Mouse (Mus musculus) embryonic facial prominence, embryonic 14.5 days (tissue): ENCODE data around the gene Zpbp2. TPM values are rescaled to one million over a fixed set of nuclear protein-coding genes. Genes with fewer than 3 reads are reported as not detected.
A peak's percentile ranks its signal among the peaks of the same experiment; 100 is the strongest.

Experiments
- ATAC-seq: fragments of 200-750 bp; cut with Nextera tagmentation; 2 replicates; pipeline ENCODE4 v1.8.0; 2017; ENCODE audit warnings: low read depth, moderate number of reproducible peaks, moderate TSS enrichment
- DNase-seq: peaks from one replicate; pipeline ENCODE4 v3.0.0-alpha.2; 2015; ENCODE audit warnings: low spot score
- H3K27ac ChIP-seq: fragments of 300-500 bp; sonication (generic); replicated peaks from 2 replicates; pipeline ENCODE4 v1.5.1; 2014; ENCODE audit warnings: low read depth, mild to moderate bottlenecking, low read length, moderate library complexity
- H3K27me3 ChIP-seq: fragments of 300-500 bp; sonication (generic); replicated peaks from 2 replicates; pipeline ENCODE4 v1.6.1; 2014; ENCODE audit warnings: low read length; ENCODE audit not compliant: control insufficient read depth, insufficient read depth
- H3K36me3 ChIP-seq: fragments of 300-500 bp; sonication (generic); 2 replicates; pipeline ENCODE4 v1.6.1; 2014; ENCODE audit warnings: low read length, mixed read lengths; ENCODE audit not compliant: control insufficient read depth, insufficient read depth
- H3K4me1 ChIP-seq: fragments of 300-500 bp; sonication (generic); 2 replicates; pipeline ENCODE4 v1.6.1; 2014; ENCODE audit warnings: antibody characterized with exemption, low read length; ENCODE audit not compliant: control insufficient read depth, insufficient read depth
- H3K4me2 ChIP-seq: fragments of 300-500 bp; sonication (generic); 2 replicates; pipeline ENCODE4 v1.6.1; 2014; ENCODE audit warnings: low read depth, mild to moderate bottlenecking, low read length, moderate library complexity, mixed read lengths
- H3K4me3 ChIP-seq: fragments of 300-500 bp; sonication (generic); 2 replicates; pipeline ENCODE4 v1.5.1; 2014; ENCODE audit warnings: low read depth, mild to moderate bottlenecking, low read length
- H3K9ac ChIP-seq: fragments of 300-500 bp; sonication (generic); 2 replicates; pipeline ENCODE4 v1.6.1; 2014; ENCODE audit warnings: low read depth, mild to moderate bottlenecking, low read length, moderate library complexity, mixed read lengths
- H3K9me3 ChIP-seq: fragments of 300-500 bp; sonication (generic); 2 replicates; pipeline ENCODE4 v1.6.1; 2016; ENCODE audit warnings: low read length; ENCODE audit not compliant: control insufficient read depth
- WGBS: fragments of 180-500 bp; shearing (Covaris S2); extraction: QIAGEN DNeasy Blood & Tissue Kit; methylation state at CpG from one replicate; pipeline ENCODE4 v1.1.7; 2014; 5-methylcytosine and 5-hydroxymethylcytosine counted together
- polyA plus RNA-seq: library from polyadenylated mRNA; unstranded; fragments of >200 nt; fragmentation: Nextera tagmentation; extraction: Ambion mirVana; gene quantifications from 2 replicates; pipeline ENCODE4 v1.2.1, GENCODE M21; 2014

Gene Zpbp2
- polyA plus RNA-seq, 1 experiment from 2014 or later, result not detected

- Histone ChIP-seq H3K4me3 (no peak overlapping the region), H3K27ac (no peak overlapping the region), H3K9me3 (no peaks in the 10 kb centered on the region), H3K27me3 (no peaks in the 10 kb centered on the region), H3K4me2 (no peak overlapping the region), H3K4me1 (no peaks in the 10 kb centered on the region), H3K9ac (no peak overlapping the region), H3K36me3 (no peaks in the 10 kb centered on the region)
- DNase-seq, result no peak
- no peak for ATAC-seq
- 73% methylated on average over 10 of the region's 10 CpGs for WGBS
Observed at GRCm38 (mm10) chr11:98526824-98527461, 24.0 kb upstream of the Zpbp2 start.

GRCm38 (mm10) chr11:98537480-98538034, 13.3 kb upstream of the Zpbp2 start:
- Histone ChIP-seq H3K4me1 (no peaks in the 10 kb centered on the region), H3K9me3 (peaks cover 8% of the 10 kb centered on the region; the same call in 1 of the 2 replicates), H3K27me3 (peaks cover 5% of the 10 kb centered on the region), H3K4me2 (no peak overlapping the region), H3K9ac (no peak overlapping the region), H3K27ac (no peak overlapping the region), H3K4me3 (no peak overlapping the region), H3K36me3 (no peaks in the 10 kb centered on the region)
- ATAC-seq (no peak), DNase-seq (no peak)

- Histone ChIP-seq H3K4me1 (peaks cover 2% of the 10 kb centered on the region; the same call in 1 of the 2 replicates), H3K27ac (no peak overlapping the region), H3K4me2 (no peak overlapping the region), H3K9ac (no peak overlapping the region), H3K9me3 (peaks cover 8% of the 10 kb centered on the region; the same call in 1 of the 2 replicates), H3K36me3 (no peaks in the 10 kb centered on the region), H3K4me3 (no peak overlapping the region), H3K27me3 (peaks cover 22% of the 10 kb centered on the region)
- DNase-seq (no peak), ATAC-seq (no peak)
- 84% methylated on average over 5 of the region's 5 CpGs for WGBS
Observed at GRCm38 (mm10) chr11:98540319-98540718, 10.6 kb upstream of the Zpbp2 start.

- 71% methylated on average over 8 of the region's 8 CpGs for WGBS
- ATAC-seq, result no peak
- no peak for DNase-seq
- no peak overlapping the region for H3K27ac ChIP-seq
- H3K9ac ChIP-seq, result no peak overlapping the region
- no peaks in the 10 kb centered on the region for H3K36me3 ChIP-seq
- H3K4me2 ChIP-seq, result no peak overlapping the region
- H3K27me3 ChIP-seq, result peaks cover 44% of the 10 kb centered on the region
- no peak overlapping the region for H3K4me3 ChIP-seq
- H3K4me1 ChIP-seq, result peaks cover 6% of the 10 kb centered on the region; the same call in 1 of the 2 replicates
- peaks cover 8% of the 10 kb centered on the region; the same call in 1 of the 2 replicates for H3K9me3 ChIP-seq
Observed at GRCm38 (mm10) chr11:98542553-98542952, 8.3 kb upstream of the Zpbp2 start.

- 84% methylated on average over 1 of the region's 1 CpGs for WGBS
- Histone ChIP-seq H3K9ac (no peak overlapping the region), H3K27ac (no peak overlapping the region), H3K4me3 (no peak overlapping the region), H3K4me1 (peaks cover 6% of the 10 kb centered on the region; the same call in 1 of the 2 replicates), H3K27me3 (peaks cover 52% of the 10 kb centered on the region), H3K4me2 (no peak overlapping the region), H3K36me3 (no peaks in the 10 kb centered on the region), H3K9me3 (peaks cover 8% of the 10 kb centered on the region; the same call in 1 of the 2 replicates)
- ATAC-seq, result no peak
- no peak for DNase-seq
Observed at GRCm38 (mm10) chr11:98543414-98543813, 7.5 kb upstream of the Zpbp2 start.

GRCm38 (mm10) chr11:98544890-98545677, 5.8 kb upstream of the Zpbp2 start:
- ATAC-seq (no peak), DNase-seq (no peak)
- H3K4me2 ChIP-seq, result peak overlapping the region; percentile 89
- peak overlapping the region; percentile 49 for H3K4me3 ChIP-seq
- peak overlapping the region; percentile 54; the same call in 1 of the 2 replicates for H3K9ac ChIP-seq
- peaks cover 68% of the 10 kb centered on the region for H3K27me3 ChIP-seq
- H3K36me3 ChIP-seq, result no peaks in the 10 kb centered on the region
- peaks cover 6% of the 10 kb centered on the region; the same call in 1 of the 2 replicates for H3K4me1 ChIP-seq
- no peak overlapping the region for H3K27ac ChIP-seq
- peaks cover 3% of the 10 kb centered on the region; the same call in 1 of the 2 replicates for H3K9me3 ChIP-seq
- WGBS, result 5% methylated on average over 16 of the region's 16 CpGs

- WGBS, result under 1% methylated on average over 55 of the region's 58 CpGs
- Histone ChIP-seq H3K4me1 (peaks cover 9% of the 10 kb centered on the region; the same call in 1 of the 2 replicates), H3K9ac (peak within 1 kb of the TSS; percentile 54; the same call in 1 of the 2 replicates), H3K4me3 (peak within 1 kb of the TSS; percentile 49), H3K27ac (no peak within 1 kb of the TSS), H3K36me3 (no peaks in the 10 kb centered on the region), H3K9me3 (no peaks in the 10 kb centered on the region), H3K4me2 (peak within 1 kb of the TSS; percentile 89), H3K27me3 (peaks cover 71% of the 10 kb centered on the region)
- peak; percentile 37; the same call in 1 of the 2 replicates for ATAC-seq
- DNase-seq, result peak; percentile 55
Observed at GRCm38 (mm10) chr11:98545711-98546231, 5.1 kb upstream of the Zpbp2 start, which contains the start of gene Ikzf3. Gene Ikzf3, minus strand, starts transcription at chr11:98546031.

GRCm38 (mm10) chr11:98546529-98547307, 4.2 kb upstream of the Zpbp2 start:
- Histone ChIP-seq H3K9me3 (no peaks in the 10 kb centered on the region), H3K4me3 (no peak overlapping the region), H3K27me3 (peaks cover 71% of the 10 kb centered on the region), H3K4me2 (no peak overlapping the region), H3K4me1 (peaks cover 12% of the 10 kb centered on the region; the same call in 1 of the 2 replicates), H3K9ac (no peak overlapping the region), H3K36me3 (no peaks in the 10 kb centered on the region), H3K27ac (no peak overlapping the region)
- ATAC-seq (no peak), DNase-seq (no peak)
- 44% methylated on average over 12 of the region's 12 CpGs for WGBS
